Mouse (Mus musculus) thymus, postnatal 25 days (tissue): Measurements from ENCODE around the gene Ift122.

ENCODE experiments used
- DNase-seq: peaks from one replicate; pipeline ENCODE4 v3.0.0; 2022

The Ift122 gene

GRCm38 (mm10) chr6:115892363-115892762, 39.1 kb downstream of the Ift122 start:
- no peak for DNase-seq

- DNase-seq: no peak
Observed at GRCm38 (mm10) chr6:115896346-115896745, 43.1 kb downstream of the Ift122 start.

- DNase-seq: no peak
Observed at GRCm38 (mm10) chr6:115897117-115897516, 43.8 kb downstream of the Ift122 start.

- DNase-seq: no peak
Observed at GRCm38 (mm10) chr6:115897926-115898520, 44.8 kb downstream of the Ift122 start.

- peak; percentile 73 for DNase-seq
Observed at GRCm38 (mm10) chr6:115901062-115901461, 47.8 kb downstream of the Ift122 start.

- DNase-seq: no peak
Observed at GRCm38 (mm10) chr6:115901489-115901931, 48.2 kb downstream of the Ift122 start.

- no peak for DNase-seq
Observed at GRCm38 (mm10) chr6:115902545-115902944, 49.3 kb downstream of the Ift122 start.

GRCm38 (mm10) chr6:115905568-115905967, 52.3 kb downstream of the Ift122 start:
- DNase-seq: no peak

GRCm38 (mm10) chr6:115906455-115906854, 53.2 kb downstream of the Ift122 start:
- DNase-seq: no peak

- DNase-seq: no peak
Observed at GRCm38 (mm10) chr6:115906871-115907270, 53.6 kb downstream of the Ift122 start.

GRCm38 (mm10) chr6:115908421-115908982, 55.2 kb downstream of the Ift122 start:
- no peak for DNase-seq

GRCm38 (mm10) chr6:115909052-115909451, 55.8 kb downstream of the Ift122 start:
- no peak for DNase-seq

- peak; percentile 29 for DNase-seq
Observed at GRCm38 (mm10) chr6:115909940-115910339, 56.7 kb downstream of the Ift122 start.

GRCm38 (mm10) chr6:115911763-115912162, 58.5 kb downstream of the Ift122 start:
- no peak for DNase-seq

- DNase-seq: no peak
Observed at GRCm38 (mm10) chr6:115913482-115913881, 60.2 kb downstream of the Ift122 start.

GRCm38 (mm10) chr6:115914511-115915202, 61.4 kb downstream of the Ift122 start:
- DNase-seq: no peak

GRCm38 (mm10) chr6:115915601-115916445, 62.6 kb downstream of the Ift122 start:
- DNase-seq: no peak

- DNase-seq: no peak
Observed at GRCm38 (mm10) chr6:115916611-115917010, 63.3 kb downstream of the Ift122 start.

GRCm38 (mm10) chr6:115918615-115919014, 65.3 kb downstream of the Ift122 start:
- no peak for DNase-seq

- no peak for DNase-seq
Observed at GRCm38 (mm10) chr6:115919876-115920275, 66.6 kb downstream of the Ift122 start.

GRCm38 (mm10) chr6:115924829-115925228, 71.6 kb downstream of the Ift122 start:
- DNase-seq: no peak

- DNase-seq: no peak
Observed at GRCm38 (mm10) chr6:115926416-115926815, 73.1 kb downstream of the Ift122 start.
